Mouse (Mus musculus): ENCODE measurements around the gene Gm38655.

GRCm38 (mm10) chr17:25224586-25225222 lies 49.4 kb upstream of the Gm38655 start:
- no peak for TF ChIP-seq CTCF (IDR thresholded peaks at IDR 0.05; ENCODE audit: low read depth)
- no peak for TF ChIP-seq EP300 (IDR thresholded peaks at IDR 0.05; ENCODE audit: low read depth)
